ENCODE assay signal across 8 mouse cellular contexts in the genomic region with DNA sequence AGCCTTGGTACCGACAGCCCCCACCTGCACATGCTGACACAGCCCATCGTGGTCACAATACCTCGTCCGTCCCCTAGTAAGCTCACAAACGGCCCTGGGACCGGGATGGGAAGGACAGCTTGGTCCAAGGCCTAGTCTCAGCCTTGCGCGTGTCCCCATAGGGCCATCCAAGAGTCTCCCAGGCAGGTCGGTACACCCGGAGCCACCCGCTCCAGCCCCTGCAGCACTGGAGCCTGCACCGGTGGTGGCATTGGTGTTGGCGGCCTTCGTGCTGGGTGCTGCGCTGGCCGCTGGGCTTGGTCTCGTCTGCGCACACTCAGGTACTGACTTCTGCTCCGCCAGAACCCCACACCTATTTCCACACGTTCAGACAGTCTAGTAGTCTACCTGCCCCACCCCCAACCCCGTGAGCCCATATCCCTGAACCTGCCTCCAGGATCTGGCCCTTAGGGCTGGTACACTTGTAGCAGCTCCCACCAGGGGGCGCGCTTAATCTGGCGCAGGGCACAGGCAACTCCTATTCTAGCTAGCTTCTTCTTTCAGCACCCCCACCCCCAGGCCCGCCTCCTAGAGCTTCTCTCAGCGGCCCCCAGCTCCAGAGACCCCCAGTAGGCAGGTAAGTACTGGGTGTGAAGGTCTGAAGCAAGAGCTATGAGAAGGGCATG. TPM values are rescaled to one million over a fixed set of nuclear protein-coding genes. Genes with fewer than 3 reads are reported as not detected.
DNase-seq lines count a peak whose midpoint lies in the region; ATAC-seq lines count a peak whose summit lies in the region.

No protein-coding gene starts in this region.

- no peaks in the 10 kb centered on the region for H3K9me3 ChIP-seq in kidney, embryonic 14.5 days (ENCODE audit: control insufficient read depth, low read length)
- no peaks in the 10 kb centered on the region for H3K9me3 ChIP-seq in limb, embryonic 13.5 days
- no peaks in the 10 kb centered on the region for H3K9me3 ChIP-seq in stomach, embryonic 14.5 days (ENCODE audit: control insufficient read depth, low read depth, low read length)

- H3K27me3 ChIP-seq in kidney, embryonic 14.5 days (ENCODE audit: control insufficient read depth, insufficient read depth, low read length): no peaks in the 10 kb centered on the region
- no peaks in the 10 kb centered on the region for H3K27me3 ChIP-seq in limb, embryonic 13.5 days
- H3K27me3 ChIP-seq in stomach, embryonic 14.5 days (ENCODE audit: control insufficient read depth, insufficient read depth, low read length): no peaks in the 10 kb centered on the region

- H3K4me1 ChIP-seq in kidney, embryonic 14.5 days (ENCODE audit: control insufficient read depth, insufficient read depth, low read length): peaks cover 9% of the 10 kb centered on the region
- peaks cover 40% of the 10 kb centered on the region for H3K4me1 ChIP-seq in limb, embryonic 13.5 days
- H3K4me1 ChIP-seq in stomach, embryonic 14.5 days (ENCODE audit: control insufficient read depth, insufficient read depth, low read length): peaks cover 17% of the 10 kb centered on the region; the same call in 1 of the 2 replicates

- no peak overlapping the region for H3K4me2 ChIP-seq in kidney, embryonic 14.5 days (replicated peaks; ENCODE audit: low read depth, low read length)
- H3K4me2 ChIP-seq in limb, embryonic 13.5 days (replicated peaks): no peak overlapping the region
- H3K4me2 ChIP-seq in stomach, embryonic 14.5 days (replicated peaks; ENCODE audit: low read depth, low read length): no peak overlapping the region

- ATAC-seq in granulocyte monocyte progenitor cell, adult 5-6 weeks (replicated peaks; ENCODE audit: poor library complexity, severe bottlenecking): peak; percentile 62
- peak; percentile 26; the same call in 1 of the 2 replicates for ATAC-seq in kidney, embryonic 14.5 days (ENCODE audit: low FRiP score, low TSS enrichment)
- ATAC-seq in limb, embryonic 13.5 days (ENCODE audit: low FRiP score, low read depth): peak; percentile 2; the same call in 1 of the 2 replicates
- peak; percentile 7; the same call in 1 of the 2 replicates for ATAC-seq in stomach, embryonic 14.5 days (ENCODE audit: insufficient number of reproducible peaks, insufficient read depth, low FRiP score, low read depth)

- H3K36me3 ChIP-seq in kidney, embryonic 14.5 days (ENCODE audit: control insufficient read depth, insufficient read depth, low read length): peaks cover 42% of the 10 kb centered on the region
- peaks cover 53% of the 10 kb centered on the region for H3K36me3 ChIP-seq in limb, embryonic 13.5 days
- H3K36me3 ChIP-seq in stomach, embryonic 14.5 days (ENCODE audit: control insufficient read depth, insufficient read depth, low read length): peaks cover 46% of the 10 kb centered on the region

- DNase-seq in 416B (ENCODE audit: low read depth): peak; percentile 79
- DNase-seq in adrenal gland, adult 8-10 months: peak; percentile 76
- peak; percentile 55 for DNase-seq in embryo, embryonic 11.5 days (ENCODE audit: low read depth, low spot score)
- peak; percentile 91 for DNase-seq in naive thymus-derived CD4-positive, alpha-beta T cell, adult 2 months (ENCODE audit: low read depth)

- 40% methylated on average over 26 of the region's 26 CpGs for WGBS in kidney, embryonic 14.5 days
- 37% methylated on average over 26 of the region's 26 CpGs for WGBS in limb, embryonic 13.5 days
- 39% methylated on average over 26 of the region's 26 CpGs for WGBS in stomach, embryonic 14.5 days

- H3K27ac ChIP-seq in kidney, embryonic 14.5 days (ENCODE audit: low read depth, low read length): no peak overlapping the region
- no peak overlapping the region for H3K27ac ChIP-seq in limb, embryonic 13.5 days
- H3K27ac ChIP-seq in stomach, embryonic 14.5 days (ENCODE audit: low read length): no peak overlapping the region

- H3K9ac ChIP-seq in kidney, embryonic 14.5 days (ENCODE audit: low read depth, low read length): no peak overlapping the region
- no peak overlapping the region for H3K9ac ChIP-seq in limb, embryonic 13.5 days
- no peak overlapping the region for H3K9ac ChIP-seq in stomach, embryonic 14.5 days (replicated peaks; ENCODE audit: low read depth, low read length)

- no peak overlapping the region for H3K4me3 ChIP-seq in kidney, embryonic 14.5 days (ENCODE audit: low read length)
- H3K4me3 ChIP-seq in limb, embryonic 13.5 days: no peak overlapping the region
- no peak overlapping the region for H3K4me3 ChIP-seq in stomach, embryonic 14.5 days (ENCODE audit: low read depth, low read length)

RNA-seq across cellular contexts. Expression of a gene that starts 2.4 kb away (rescaled TPM):
- total RNA-seq in adrenal gland, adult 8-10 months (2022): 10 to 100 TPM in 3 of 4 experiments, 1 to 10 TPM in 1; 8.9 to 50.3 (median 28.2) TPM
- total RNA-seq in granulocyte monocyte progenitor cell, adult 5-6 weeks (2014; fragmentation: Nextera tagmentation): 13.1 and 17.0 TPM in 2 replicates
- 2.4 and 2.8 TPM in 2 replicates for total RNA-seq in granulocyte monocyte progenitor cell, adult 5-6 weeks (2017)
- polyA plus RNA-seq in kidney, embryonic 14.5 days (2014; fragmentation: Nextera tagmentation; extraction: Ambion mirVana): 4.7 and 5.9 TPM in 2 replicates
- 4.6 and 5.7 TPM in 2 replicates for polyA plus RNA-seq in limb, embryonic 13.5 days (2015; fragmentation: Nextera tagmentation; extraction: Ambion mirVana)
- 4.9 and 5.3 TPM in 2 replicates for polyA plus RNA-seq in stomach, embryonic 14.5 days (2014; fragmentation: Nextera tagmentation; extraction: Ambion mirVana)

RNA-seq across cellular contexts. Expression of a gene that starts 2.4 kb away (rescaled TPM):
- total RNA-seq in adrenal gland, adult 8-10 months (2022): 10 to 100 TPM; 32.5 to 39.9 (median 35.6) TPM
- total RNA-seq in granulocyte monocyte progenitor cell, adult 5-6 weeks (2014; fragmentation: Nextera tagmentation): 14.4 and 14.5 TPM in 2 replicates
- total RNA-seq in granulocyte monocyte progenitor cell, adult 5-6 weeks (2017): 12.5 and 14.5 TPM in 2 replicates
- 61.9 and 63.6 TPM in 2 replicates for polyA plus RNA-seq in kidney, embryonic 14.5 days (2014; fragmentation: Nextera tagmentation; extraction: Ambion mirVana)
- 63.8 and 68.4 TPM in 2 replicates for polyA plus RNA-seq in limb, embryonic 13.5 days (2015; fragmentation: Nextera tagmentation; extraction: Ambion mirVana)
- 57.1 and 61.9 TPM in 2 replicates for polyA plus RNA-seq in stomach, embryonic 14.5 days (2014; fragmentation: Nextera tagmentation; extraction: Ambion mirVana)

RNA-seq across cellular contexts. Expression of a gene that starts 8.6 kb away (rescaled TPM):
- 10 to 100 TPM in 2 of 4 experiments, 1 to 10 TPM in 2; 6.9 to 13.5 (median 11.0) TPM for total RNA-seq in adrenal gland, adult 8-10 months (2022)
- total RNA-seq in granulocyte monocyte progenitor cell, adult 5-6 weeks (2014; fragmentation: Nextera tagmentation): 3.8 and 3.9 TPM in 2 replicates
- 0.60 TPM in 1 of 2 replicates, not detected in the other for total RNA-seq in granulocyte monocyte progenitor cell, adult 5-6 weeks (2017)
- 86.1 and 93.1 TPM in 2 replicates for polyA plus RNA-seq in kidney, embryonic 14.5 days (2014; fragmentation: Nextera tagmentation; extraction: Ambion mirVana)
- polyA plus RNA-seq in limb, embryonic 13.5 days (2015; fragmentation: Nextera tagmentation; extraction: Ambion mirVana): 91.7 and 93.9 TPM in 2 replicates
- polyA plus RNA-seq in stomach, embryonic 14.5 days (2014; fragmentation: Nextera tagmentation; extraction: Ambion mirVana): 82.9 and 87.4 TPM in 2 replicates

RNA-seq across cellular contexts. Expression of a gene that starts 11.8 kb away (rescaled TPM):
- total RNA-seq in adrenal gland, adult 8-10 months (2022): 1 to 10 TPM; 1.0 to 7.5 (median 3.6) TPM
- 1.1 TPM in 1 of 2 replicates, not detected in the other for total RNA-seq in granulocyte monocyte progenitor cell, adult 5-6 weeks (2014; fragmentation: Nextera tagmentation)
- 0.52 TPM in 1 of 2 replicates, not detected in the other for total RNA-seq in granulocyte monocyte progenitor cell, adult 5-6 weeks (2017)
- 0.86 and 2.2 TPM in 2 replicates for polyA plus RNA-seq in kidney, embryonic 14.5 days (2014; fragmentation: Nextera tagmentation; extraction: Ambion mirVana)
- polyA plus RNA-seq in limb, embryonic 13.5 days (2015; fragmentation: Nextera tagmentation; extraction: Ambion mirVana): 1.3 and 2.4 TPM in 2 replicates
- 2.4 and 2.7 TPM in 2 replicates for polyA plus RNA-seq in stomach, embryonic 14.5 days (2014; fragmentation: Nextera tagmentation; extraction: Ambion mirVana)

RNA-seq across cellular contexts. Expression of a gene that starts 11.9 kb away (rescaled TPM):
- 100 to 1,000 TPM in 3 of 4 experiments, 10 to 100 TPM in 1; 90.9 to 127 (median 124) TPM for total RNA-seq in adrenal gland, adult 8-10 months (2022)
- total RNA-seq in granulocyte monocyte progenitor cell, adult 5-6 weeks (2014; fragmentation: Nextera tagmentation): 29.7 and 44.6 TPM in 2 replicates
- total RNA-seq in granulocyte monocyte progenitor cell, adult 5-6 weeks (2017): 21.5 and 34.3 TPM in 2 replicates
- polyA plus RNA-seq in kidney, embryonic 14.5 days (2014; fragmentation: Nextera tagmentation; extraction: Ambion mirVana): 22.6 and 24.3 TPM in 2 replicates
- 29.3 and 29.9 TPM in 2 replicates for polyA plus RNA-seq in limb, embryonic 13.5 days (2015; fragmentation: Nextera tagmentation; extraction: Ambion mirVana)
- polyA plus RNA-seq in stomach, embryonic 14.5 days (2014; fragmentation: Nextera tagmentation; extraction: Ambion mirVana): 22.0 and 26.0 TPM in 2 replicates

Comparison
In these comparisons a context has a peak if more than half of its experiments do, and no peak if none do; other contexts are left out.
1. ATAC-seq: peak in every context shown above with its lines; median percentile 62 in granulocyte monocyte progenitor cell, adult 5-6 weeks; 26 in kidney, embryonic 14.5 days; 7 in stomach, embryonic 14.5 days; 2 in limb, embryonic 13.5 days.